Mouse (Mus musculus) left cerebral cortex, adult 9 months (tissue): ENCODE measurements around the gene Gm34653.

Experiments
- DNase-seq, 2 experiments: peaks; one replicate each; pipeline ENCODE4 v3.0.0; 2022; ENCODE audit warnings: low spot score in 2 of 2

Gm34653 gene

GRCm38 (mm10) chr2:34883190-34883589 lies 50.4 kb downstream of the Gm34653 start:
- no peak for DNase-seq

GRCm38 (mm10) chr2:34884186-34884585 lies 51.4 kb downstream of the Gm34653 start:
- DNase-seq: no peak
